Mouse (Mus musculus) bone marrow macrophage, adult 2 months (primary cell): Measurements from ENCODE around the gene Wdr81.

Experiments used
- CTCF ChIP-seq: IDR thresholded peaks from 2 replicates; pipeline ENCODE4 v1.5.1; 2012; ENCODE audit warnings: low read depth, mild to moderate bottlenecking, low read length, moderate library complexity
- POLR2A ChIP-seq: IDR thresholded peaks from 2 replicates; pipeline ENCODE4 v1.6.1; 2012; ENCODE audit warnings: mild to moderate bottlenecking, low read depth, low read length, borderline replicate concordance

- TF ChIP-seq POLR2A = no peak
- TF ChIP-seq CTCF = no peak
Measured at GRCm38 (mm10) chr11:75452081-75452480, 2.4 kb downstream of the Wdr81 start.
